Mouse (Mus musculus): ENCODE data around the gene Fbxo17. TPM values are rescaled to one million over a fixed set of nuclear protein-coding genes. Genes with fewer than 3 reads are reported as not detected.

Gene Fbxo17
- total RNA-seq, 1 experiment from 2014 or later = 4.1 TPM

DNA sequence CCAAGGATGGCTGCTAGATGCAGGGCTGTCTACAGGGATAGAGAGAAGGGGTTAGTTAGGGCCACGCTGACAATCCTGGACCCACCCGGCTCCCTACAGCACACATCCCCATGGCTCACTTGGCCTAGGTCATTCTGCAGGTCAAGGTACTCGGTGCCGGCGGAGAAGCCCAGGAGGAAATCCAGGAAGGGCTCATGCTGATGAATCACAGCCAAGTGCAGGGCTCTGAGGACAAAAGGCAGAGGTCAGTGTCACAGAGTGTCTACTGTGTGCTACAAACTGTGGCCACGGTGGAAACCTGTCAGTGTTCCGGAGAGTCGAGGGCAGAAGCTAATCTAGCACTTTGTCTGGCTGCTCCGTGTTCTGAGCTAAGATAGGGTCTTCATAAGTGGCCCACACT, 45.3 kb downstream of the Fbxo17 start:
- ATAC-seq (replicated peaks; ENCODE audit: low read depth, poor library complexity, severe bottlenecking) = no peak

DNA sequence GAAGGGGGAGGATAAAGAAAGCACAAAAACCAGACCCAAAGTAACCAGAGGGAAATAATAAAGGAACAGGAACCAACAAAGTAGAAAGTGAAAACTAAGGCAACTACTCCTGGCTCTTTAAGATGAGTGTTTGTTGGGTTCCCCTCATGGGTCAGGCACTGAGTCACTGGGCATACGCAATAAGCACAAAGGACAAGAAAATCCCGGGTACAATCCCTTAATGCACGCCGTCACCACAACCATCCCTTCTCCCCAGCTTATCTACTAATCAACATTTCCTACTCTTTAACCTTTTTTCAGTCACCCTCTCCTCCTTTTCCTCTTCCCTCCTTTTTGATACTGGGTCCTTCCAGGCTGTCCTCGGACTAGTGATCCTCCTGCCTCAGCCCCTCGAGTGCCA, 48.6 kb downstream of the Fbxo17 start:
- no peak for ATAC-seq (replicated peaks; ENCODE audit: low read depth, poor library complexity, severe bottlenecking)

DNA sequence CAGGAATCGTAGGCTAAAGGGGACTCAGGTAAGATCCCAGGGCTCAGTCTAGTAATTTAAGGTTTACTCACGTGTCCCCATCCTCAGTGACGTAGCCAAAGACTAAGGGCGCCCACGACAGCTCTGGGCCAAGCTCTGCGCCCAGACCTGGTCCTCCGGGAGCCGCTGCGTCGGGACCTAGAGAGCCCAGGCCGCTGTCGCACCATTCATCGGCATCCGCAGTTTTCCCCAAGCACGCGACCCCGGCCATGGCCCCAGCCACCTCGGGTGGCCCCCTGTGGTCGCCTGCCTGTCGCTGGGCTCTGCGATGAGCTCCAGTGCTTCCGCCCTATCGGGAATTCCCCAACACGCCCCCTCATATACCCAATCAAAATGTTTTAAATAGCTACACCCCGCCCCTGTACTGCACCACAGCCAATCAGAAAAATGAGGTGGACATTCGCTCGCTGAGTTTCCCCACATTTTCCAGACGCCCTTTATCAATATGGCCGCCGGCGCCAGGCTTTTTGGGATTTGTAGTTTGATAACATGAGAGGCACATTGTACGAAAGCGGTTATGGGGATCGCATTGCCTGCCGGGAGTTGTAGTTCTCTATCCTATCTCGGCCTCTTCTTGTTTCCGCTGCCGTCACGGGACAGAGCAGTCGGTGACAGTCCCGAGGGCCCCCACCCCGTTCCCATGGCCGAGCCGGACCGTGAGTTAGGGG, 49.7 kb downstream of the Fbxo17 start, which contains the start of gene Sirt2:
TSS of gene Sirt2 (plus strand) at position 563 of the 707 bp plus-strand sequence.
- peak; percentile 92 for ATAC-seq (replicated peaks; ENCODE audit: low read depth, poor library complexity, severe bottlenecking)

DNA sequence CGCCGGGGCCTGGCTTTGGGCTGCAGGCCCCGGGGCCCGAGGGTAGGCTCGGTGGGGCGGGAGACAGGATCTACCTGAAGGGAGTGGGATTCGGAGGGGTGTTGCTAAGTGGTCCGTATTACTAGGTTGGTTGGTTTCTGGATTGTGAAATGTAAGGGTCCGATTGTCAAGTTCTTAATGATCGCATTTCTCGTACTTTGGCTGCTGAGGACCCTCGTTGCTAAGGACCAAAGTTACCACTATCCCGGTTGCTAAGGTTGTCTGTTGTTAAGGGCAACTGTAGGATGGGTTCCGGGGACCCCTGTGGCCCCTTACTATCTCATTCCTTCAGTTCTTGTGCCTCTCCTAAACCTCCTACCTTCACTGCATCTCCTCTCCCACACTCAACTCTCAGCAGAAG, 50.3 kb downstream of the Fbxo17 start:
- ATAC-seq (replicated peaks; ENCODE audit: low read depth, poor library complexity, severe bottlenecking) = no peak

DNA sequence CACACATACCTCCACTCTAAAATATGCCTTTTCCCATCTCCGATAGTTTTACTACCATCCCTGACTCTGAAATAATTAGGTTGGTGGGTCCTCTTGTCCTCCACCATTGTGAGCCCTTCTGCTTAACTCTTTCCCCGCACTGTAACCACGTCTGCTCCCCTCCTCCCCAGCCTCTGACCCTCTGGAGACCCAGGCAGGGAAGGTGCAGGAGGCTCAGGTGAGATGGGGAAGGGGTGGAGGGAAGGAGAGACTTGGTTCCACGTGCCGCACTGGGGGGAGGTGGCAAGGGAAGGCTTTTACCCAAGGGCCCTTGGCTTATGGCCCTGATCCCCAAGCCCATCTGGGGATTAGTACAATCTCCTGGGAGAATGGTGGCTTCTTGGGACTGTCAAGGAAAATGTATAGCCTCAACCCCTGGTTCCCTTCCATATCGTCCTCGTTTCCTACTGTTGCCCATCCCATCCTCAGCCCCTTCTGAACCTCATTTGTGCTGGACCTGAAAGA, 50.9 kb downstream of the Fbxo17 start, which contains the start of gene Nfkbib:
TSS of gene Nfkbib (minus strand) at position 51 of the 504 bp plus-strand sequence.
- no peak for ATAC-seq (replicated peaks; ENCODE audit: low read depth, poor library complexity, severe bottlenecking)

DNA sequence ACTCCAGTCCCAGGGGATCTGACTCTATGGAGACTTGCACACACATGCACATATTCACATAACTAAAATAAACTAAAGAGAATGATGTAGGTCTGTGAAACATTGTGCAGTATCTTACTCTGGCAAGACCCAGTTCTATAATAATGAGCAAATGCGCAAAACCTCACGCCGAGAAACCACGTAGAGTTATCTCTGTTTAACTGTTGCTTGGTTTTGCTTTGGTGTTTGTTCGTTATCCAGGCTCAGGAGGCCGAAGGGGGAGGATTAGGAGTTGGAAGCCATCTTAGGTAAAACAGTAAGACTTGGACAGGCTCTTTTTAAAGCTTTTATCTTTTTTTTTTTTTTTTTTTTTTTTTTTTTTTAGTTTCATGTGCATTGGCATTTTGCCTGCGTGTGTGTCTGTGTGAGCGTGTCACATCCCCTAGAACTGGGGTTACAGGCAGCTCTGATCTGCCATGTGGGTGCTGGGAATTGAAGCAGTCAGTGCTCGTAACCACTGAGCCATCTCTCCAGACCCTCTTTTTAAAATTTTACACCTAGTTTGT, 52.9 kb downstream of the Fbxo17 start:
- ATAC-seq (replicated peaks; ENCODE audit: low read depth, poor library complexity, severe bottlenecking) = no peak

DNA sequence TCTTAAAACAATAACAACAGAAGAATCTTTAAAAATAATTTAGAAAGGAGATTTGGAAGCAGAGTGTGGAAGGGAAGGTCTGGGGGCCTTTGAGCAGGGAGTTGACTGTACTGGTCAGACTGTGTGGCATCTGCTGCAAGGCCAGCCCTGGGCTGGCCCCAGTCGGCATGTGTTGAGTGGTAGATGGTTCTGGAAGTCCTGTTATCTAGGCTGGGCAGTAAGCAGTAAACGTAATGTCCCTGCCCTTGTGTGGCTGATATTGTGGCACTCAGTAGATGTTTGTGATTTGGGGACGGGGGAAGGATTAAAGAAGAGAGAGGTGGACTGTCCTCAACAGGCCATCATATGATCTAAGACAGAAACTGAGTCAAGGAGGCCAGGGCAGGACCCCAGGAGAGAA, 53.7 kb downstream of the Fbxo17 start:
- ATAC-seq (replicated peaks; ENCODE audit: low read depth, poor library complexity, severe bottlenecking) = no peak

DNA sequence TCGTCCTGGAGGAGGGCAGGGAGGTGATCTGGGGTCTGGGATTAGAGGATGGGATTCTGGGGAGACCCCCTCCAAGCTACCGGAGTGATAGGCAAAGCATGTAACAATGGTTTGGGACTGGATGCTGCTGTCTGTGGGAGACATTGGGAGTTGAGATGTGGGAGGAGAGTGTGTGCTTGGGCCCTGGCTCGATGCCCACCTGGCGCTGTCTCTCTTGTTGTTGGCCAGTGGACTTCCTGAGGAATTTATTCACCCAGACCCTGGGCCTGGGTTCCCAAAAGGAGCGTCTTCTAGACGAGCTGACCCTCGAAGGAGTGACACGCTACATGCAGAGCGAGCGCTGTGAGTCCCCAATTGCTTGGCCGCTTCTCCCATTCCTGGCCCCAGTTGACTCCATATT, 55.3 kb downstream of the Fbxo17 start:
- no peak for ATAC-seq (replicated peaks; ENCODE audit: low read depth, poor library complexity, severe bottlenecking)

DNA sequence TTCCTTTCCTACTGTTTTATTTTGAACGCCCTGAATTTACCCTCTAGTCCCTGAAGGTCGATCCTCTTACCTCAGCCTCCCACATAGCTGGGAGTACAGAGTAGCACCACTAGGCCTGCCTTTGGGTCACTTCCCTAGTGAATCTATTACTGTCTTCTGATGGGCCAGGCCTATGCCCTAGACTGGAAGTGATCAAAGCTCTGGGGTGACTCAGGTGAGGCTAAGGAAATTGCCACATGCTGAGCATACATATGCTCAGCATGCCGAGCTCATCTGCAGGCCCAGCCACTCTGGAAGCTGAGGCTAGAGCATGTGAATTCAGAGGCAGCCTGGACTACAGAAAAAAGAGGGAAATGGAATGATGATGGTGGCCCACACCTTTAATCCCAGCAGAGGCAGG, 56.6 kb downstream of the Fbxo17 start:
- no peak for ATAC-seq (replicated peaks; ENCODE audit: low read depth, poor library complexity, severe bottlenecking)

DNA sequence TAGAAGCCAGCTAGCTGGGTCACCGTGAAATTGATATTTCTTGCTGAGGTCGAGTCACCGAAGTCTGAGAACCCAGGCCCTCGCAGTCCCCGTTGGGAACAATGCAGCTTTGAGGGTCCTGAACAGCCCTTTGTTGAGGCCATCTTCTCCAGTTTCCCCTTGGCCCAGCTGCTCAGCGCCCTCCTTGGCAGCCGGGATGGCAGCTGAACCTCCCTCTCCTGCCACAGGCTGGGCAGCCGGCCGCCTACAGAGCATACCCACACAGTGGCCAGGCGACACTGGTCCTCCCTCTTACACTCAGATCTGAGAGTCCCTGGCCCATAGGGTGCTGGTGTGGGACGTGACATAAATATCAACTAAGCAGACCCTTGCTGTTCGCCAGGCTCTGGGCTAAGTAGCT, 57.6 kb downstream of the Fbxo17 start:
- no peak for ATAC-seq (replicated peaks; ENCODE audit: low read depth, poor library complexity, severe bottlenecking)

DNA sequence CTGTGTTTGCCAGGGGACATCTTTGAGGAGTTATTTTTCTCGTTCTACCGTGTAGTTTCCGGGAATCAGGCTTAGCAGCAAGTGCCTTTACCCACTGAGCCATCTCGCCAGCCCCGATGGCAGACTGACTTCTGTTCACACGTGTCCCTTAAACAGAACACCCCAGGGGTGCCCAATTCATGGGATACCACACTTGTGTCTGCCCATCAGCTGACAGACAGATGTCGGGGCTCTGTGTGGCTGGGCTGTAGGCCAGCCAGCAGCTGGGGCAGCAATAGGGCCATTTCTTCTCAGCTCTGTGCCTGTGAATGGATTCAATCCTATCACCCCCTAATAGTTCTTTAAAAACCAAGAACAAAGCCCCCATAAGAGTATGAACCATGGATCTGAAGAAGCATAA, 58.5 kb downstream of the Fbxo17 start:
- no peak for ATAC-seq (replicated peaks; ENCODE audit: low read depth, poor library complexity, severe bottlenecking)

DNA sequence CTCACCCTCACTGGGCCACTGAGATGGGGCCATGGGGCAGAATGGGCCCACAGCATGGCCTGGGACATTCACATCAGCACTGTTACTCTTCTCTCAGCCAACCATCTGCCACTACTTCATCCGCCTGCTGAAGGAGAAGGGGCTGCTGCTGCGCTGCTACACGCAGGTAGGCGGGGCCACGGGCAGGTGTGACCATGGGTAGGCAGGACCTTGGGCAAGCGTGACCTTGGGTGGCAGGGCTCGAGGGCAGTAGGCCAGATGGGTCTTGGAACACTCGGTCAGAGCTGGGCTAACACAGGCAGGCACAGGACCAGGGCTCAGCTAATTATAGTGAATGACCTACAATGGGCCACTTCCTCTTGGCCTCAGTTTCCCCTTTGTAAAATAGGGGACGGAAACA, 62.2 kb downstream of the Fbxo17 start:
- no peak for ATAC-seq (replicated peaks; ENCODE audit: low read depth, poor library complexity, severe bottlenecking)

DNA sequence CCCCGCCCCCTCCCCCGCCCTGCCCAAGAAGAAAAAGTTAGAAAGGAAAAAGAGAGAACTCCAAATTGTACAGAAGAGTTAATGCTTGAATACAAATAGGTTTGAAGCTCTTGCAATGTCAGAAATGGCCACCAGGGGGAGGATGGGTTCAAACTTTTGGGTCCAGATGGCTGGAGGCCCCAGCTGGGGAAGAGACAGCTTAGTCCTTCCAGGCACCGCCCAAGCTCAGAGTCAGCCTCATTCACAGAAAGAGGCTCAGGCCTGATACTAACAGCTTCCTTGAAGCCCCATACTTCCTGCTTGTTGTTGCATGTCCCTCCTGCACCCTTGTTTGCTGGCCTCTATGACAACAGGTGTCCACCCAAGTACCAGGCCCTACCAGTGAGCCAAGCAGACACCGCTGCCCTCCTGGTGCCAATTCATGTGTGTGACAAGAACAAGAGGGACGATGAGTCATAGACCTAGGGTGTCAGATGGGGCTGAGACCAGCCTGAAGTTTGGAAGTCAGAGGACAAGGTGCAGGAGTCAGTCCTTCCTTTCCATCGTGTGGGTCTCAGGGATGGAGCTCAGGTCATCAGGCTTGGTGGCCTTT, 63.6 kb downstream of the Fbxo17 start:
- peak; percentile 63 for ATAC-seq (replicated peaks; ENCODE audit: low read depth, poor library complexity, severe bottlenecking)

DNA sequence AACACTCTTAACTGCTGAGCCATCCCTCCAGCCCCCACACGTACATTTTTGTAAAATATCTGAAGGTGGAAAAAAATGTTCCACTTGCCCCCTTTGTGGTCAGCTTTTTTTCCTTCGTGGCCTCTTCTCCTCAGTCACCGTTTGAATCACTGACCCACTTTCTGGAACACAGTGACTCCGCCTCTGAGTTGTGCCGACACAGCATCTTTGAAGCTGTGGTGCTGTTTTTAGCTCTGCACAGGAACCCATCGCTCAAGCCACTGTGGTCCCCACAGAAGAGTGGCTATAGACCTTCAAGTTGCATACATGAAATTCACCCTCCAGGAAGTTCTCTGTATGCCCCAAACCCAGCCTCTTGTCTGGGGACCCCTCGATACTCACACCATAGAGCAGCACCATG, 64.3 kb downstream of the Fbxo17 start:
- ATAC-seq (replicated peaks; ENCODE audit: low read depth, poor library complexity, severe bottlenecking) = peak; percentile 46

DNA sequence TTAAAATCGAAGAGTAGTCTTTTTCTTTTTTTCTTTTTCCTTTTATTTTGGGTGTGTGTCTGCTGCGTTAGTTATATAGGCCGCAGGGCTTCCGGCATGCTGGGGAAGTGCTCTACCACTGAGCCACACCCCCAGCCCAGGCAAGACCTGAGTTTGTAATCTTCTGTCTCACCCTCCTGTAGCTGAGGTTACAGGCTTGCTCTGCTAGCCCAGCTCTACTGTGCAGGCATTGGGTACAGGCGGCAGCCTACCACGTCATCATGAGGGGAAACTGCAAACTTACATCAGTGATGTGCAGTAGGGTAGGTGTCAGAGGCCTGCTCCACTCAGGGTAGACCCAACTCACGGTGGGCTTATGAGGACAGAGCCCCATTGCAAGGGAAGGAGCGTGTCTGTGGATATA, 64.7 kb downstream of the Fbxo17 start:
- peak; percentile 79 for ATAC-seq (replicated peaks; ENCODE audit: low read depth, poor library complexity, severe bottlenecking)

DNA sequence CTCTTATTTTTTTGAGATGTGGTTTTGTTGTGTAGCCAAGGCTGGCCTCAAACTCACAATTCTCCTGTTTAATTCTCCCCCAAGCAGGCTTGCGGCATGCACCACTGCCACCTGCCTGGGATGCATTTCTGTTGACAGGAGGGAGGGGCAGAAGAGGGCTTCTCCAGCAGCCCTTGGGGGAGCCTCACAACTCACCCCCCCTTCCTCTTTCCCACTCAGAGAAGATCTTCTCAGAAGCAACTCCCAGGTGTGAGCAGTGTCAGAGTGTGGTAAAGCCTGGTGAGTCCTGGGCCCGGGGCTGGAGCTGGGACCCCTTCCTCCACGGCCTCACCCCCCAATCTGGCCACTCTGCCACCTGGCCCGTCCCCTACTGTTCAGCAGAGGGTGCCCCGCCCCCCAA, 68.6 kb downstream of the Fbxo17 start:
- ATAC-seq (replicated peaks; ENCODE audit: low read depth, poor library complexity, severe bottlenecking) = no peak

Other genes starting within 250 kb of the Fbxo17 start
- gene Ifnl2, start 206.3 kb upstream of the Fbxo17 start, total RNA-seq (2017) = not detected in 2 replicates
- not detected in 2 replicates for gene Ifnl3, start 194.0 kb upstream of the Fbxo17 start, total RNA-seq (2017)
- not detected in 2 replicates for gene Sycn, start 175.9 kb upstream of the Fbxo17 start, total RNA-seq (2017)
- gene Nccrp1, start 169.6 kb upstream of the Fbxo17 start, total RNA-seq (2017) = 0.09 TPM in 1 of 2 replicates, not detected in the other
- 4.6 and 5.4 TPM in 2 replicates for gene Samd4b, start 118.7 kb upstream of the Fbxo17 start, total RNA-seq (2017)
- 5.9 and 7.5 TPM in 2 replicates for gene Pak4, start 118.6 kb upstream of the Fbxo17 start, total RNA-seq (2017)
- not detected in 2 replicates for gene Acp7, start 85.5 kb upstream of the Fbxo17 start, total RNA-seq (2017)
- not detected in 2 replicates for gene Fbxo27, start 24.0 kb upstream of the Fbxo17 start, total RNA-seq (2017)
- gene Mrps12, start 25.0 kb downstream of the Fbxo17 start, total RNA-seq (2017) = 37.4 and 42.2 TPM in 2 replicates
- 8.7 and 14.2 TPM in 2 replicates for gene Sars2, start 25.2 kb downstream of the Fbxo17 start, total RNA-seq (2017)
- not detected in 2 replicates for gene Ccer2, start 39.4 kb downstream of the Fbxo17 start, total RNA-seq (2017)
- gene Sirt2, start 49.9 kb downstream of the Fbxo17 start, total RNA-seq (2017) = 24.5 and 24.9 TPM in 2 replicates
- 11.3 and 11.6 TPM in 2 replicates for gene Nfkbib, start 50.7 kb downstream of the Fbxo17 start, total RNA-seq (2017)
- 23.4 and 35.6 TPM in 2 replicates for gene Rinl, start 72.2 kb downstream of the Fbxo17 start, total RNA-seq (2017)
- 340 and 385 TPM in 2 replicates for gene Hnrnpl, start 91.7 kb downstream of the Fbxo17 start, total RNA-seq (2017)
- 94.7 and 95.7 TPM in 2 replicates for gene Ech1, start 108.4 kb downstream of the Fbxo17 start, total RNA-seq (2017)
- 3.9 and 4.1 TPM in 2 replicates for gene Lgals4, start 117.0 kb downstream of the Fbxo17 start, total RNA-seq (2017)
- gene Lgals7, start 147.0 kb downstream of the Fbxo17 start, total RNA-seq (2017) = 0.82 TPM in 1 of 2 replicates, not detected in the other
- gene Capn12, start 164.6 kb downstream of the Fbxo17 start, total RNA-seq (2017) = 0.37 and 0.87 TPM in 2 replicates
- 42.6 and 76.9 TPM in 2 replicates for gene Actn4, start 245.5 kb downstream of the Fbxo17 start, total RNA-seq (2017)